Mouse (Mus musculus) cerebellum, adult 11 months (tissue): Measurements from ENCODE around the gene Pus3.

Source experiments
- DNase-seq: peaks from one replicate; pipeline ENCODE4 v3.0.0; 2022

Pus3 gene

DNA sequence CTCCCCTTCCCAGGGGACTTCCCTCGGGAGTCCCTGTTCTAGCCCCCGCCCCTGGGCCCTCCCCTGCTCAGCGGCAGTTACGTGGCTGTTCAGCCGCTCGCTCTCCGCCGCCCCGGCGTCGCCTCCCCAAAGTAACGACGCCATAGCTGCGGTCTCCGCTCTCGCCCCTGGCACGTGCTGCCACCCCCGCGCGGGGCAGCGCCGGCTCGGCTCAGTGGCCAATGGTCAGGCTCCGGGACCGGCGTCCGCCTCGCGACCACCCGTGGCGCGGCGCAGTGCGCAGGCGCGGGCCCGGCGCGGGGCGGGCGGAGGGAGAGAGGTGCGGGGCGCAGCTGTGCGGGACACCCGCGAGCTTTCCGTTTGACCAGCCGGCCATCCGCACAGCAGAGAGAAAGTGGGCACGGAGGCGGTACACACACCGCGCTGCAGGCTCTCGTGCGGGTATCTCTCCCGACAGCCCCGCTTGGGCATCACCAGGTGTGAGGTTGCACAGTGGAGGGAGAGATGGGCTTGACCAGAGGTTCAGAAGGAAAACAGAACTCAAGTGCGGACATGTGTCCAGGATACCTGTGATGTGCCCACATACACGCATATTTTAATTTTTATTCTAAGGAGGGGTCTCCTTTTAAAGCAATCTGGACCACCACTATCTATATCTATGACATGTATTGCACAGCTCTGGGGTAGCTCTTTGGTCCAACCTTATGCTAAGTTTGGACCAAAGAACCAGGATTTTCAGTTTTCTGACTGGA lies at the start of gene Pus3, which contains the start of gene Ddx25:
Gene Pus3 (plus strand): TSS at position 339 of the 752 bp plus-strand sequence.
Gene Ddx25 (minus strand): TSS at position 272 of the 752 bp plus-strand sequence.
- DNase-seq, result peak; percentile 88

- DNase-seq, result no peak
These were observed 44.5 kb upstream of the Pus3 start for GRCm38 (mm10) chr9:35513900-35514299.

GRCm38 (mm10) chr9:35516182-35516581 lies 42.2 kb upstream of the Pus3 start:
- DNase-seq, result no peak

DNA sequence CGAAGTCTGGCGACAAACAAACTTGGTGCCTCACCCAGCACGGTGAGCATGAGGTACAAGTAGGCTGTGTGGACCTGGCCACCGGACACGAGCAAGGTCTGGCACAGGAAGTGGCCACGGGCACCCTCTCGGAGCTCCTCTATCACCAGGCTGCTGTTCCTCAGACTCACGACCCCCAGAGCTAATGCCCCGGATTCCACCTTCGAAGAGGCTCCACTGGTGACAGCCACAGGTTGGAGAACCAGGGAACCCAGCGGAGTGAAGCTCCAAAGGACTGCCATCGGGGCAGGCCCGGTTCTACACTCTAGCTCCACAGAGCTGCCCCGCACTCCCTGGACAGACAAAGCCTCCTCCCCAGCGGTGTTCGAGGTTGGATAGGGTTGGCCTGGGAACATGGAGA lies 41.7 kb upstream of the Pus3 start:
- DNase-seq, result no peak

- no peak for DNase-seq
These were observed 40.2 kb upstream of the Pus3 start, which contains the start of gene Gm1113 for GRCm38 (mm10) chr9:35518169-35518568. Gm1113 (minus strand) TSS chr9:35518269.

DNA sequence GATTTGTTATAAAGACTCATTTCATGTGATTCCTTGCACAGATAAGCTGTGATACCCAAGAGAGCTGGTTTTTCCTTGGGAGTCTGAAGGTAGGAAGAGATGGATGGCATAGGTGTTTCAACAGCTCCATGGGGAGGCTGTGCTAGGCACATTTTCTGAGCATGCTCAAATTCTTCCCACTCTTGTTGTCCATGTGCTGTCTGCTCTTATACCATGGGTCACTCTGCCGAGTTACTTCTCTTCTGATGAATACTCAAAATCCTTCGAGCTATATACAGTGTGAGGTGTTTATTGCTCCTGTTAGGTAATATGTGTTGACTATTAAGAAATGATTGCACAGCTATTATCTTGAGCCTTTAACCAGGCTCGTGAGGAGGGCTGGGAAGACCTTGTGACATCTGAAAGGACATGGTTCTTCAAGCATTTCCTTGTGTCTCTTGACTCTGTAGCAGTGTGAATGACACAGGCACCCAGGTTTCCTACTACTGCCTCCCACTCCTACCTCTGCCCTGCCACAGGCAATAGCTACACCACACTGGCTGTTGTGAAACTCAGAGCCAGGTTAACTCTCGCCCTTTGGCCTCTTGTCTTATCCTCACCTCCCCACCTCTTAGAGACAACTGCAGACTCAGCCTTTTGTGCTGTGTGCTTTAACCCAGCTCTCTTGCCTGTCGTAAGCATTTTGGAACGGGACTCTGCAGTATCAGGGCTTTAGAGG lies 37.6 kb upstream of the Pus3 start:
- no peak for DNase-seq

GRCm38 (mm10) chr9:35522241-35522640 lies 36.2 kb upstream of the Pus3 start:
- DNase-seq, result no peak

GRCm38 (mm10) chr9:35522821-35523515 lies 35.4 kb upstream of the Pus3 start:
- no peak for DNase-seq

DNA sequence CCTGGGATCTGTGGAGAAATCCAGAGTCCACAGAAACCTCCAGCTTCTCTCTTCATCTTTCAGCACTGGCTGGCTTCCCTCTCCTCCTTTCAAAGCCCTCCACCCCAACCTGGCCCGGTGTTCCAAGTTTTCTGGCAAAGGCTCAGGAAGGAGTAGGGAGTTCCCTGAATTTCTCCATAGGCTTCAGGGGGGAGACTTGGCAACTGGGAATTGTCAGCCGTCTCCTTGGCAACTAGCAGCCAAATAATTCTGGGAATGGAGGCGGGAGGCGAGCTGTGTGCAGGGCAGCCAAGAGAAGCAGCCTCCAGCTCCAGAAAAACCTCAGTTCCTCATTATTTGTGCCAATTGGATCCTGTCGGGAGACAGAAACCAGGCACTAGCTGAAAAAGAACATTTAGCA lies 34.9 kb upstream of the Pus3 start:
- peak; percentile 25 for DNase-seq

GRCm38 (mm10) chr9:35523941-35524411 lies 34.4 kb upstream of the Pus3 start:
- DNase-seq, result peak; percentile 75

DNA sequence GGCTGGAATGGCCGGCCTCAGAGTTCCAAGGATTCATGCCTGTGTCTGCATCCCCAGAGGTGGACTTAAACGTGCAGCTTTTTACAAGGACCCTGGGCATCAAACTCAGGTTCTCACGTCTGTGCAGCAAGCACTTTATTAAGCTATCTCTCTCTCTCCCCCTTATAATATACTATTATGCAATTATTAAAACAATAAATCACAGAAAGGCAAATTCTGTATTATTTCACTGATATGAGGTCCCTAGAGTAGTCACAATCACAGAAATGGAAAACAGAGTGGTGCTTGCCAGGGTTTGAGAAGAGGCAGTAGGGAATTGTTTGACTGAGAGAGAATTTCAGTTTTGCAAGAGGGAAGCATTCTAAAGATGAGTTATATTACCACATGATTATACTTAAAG lies 29.3 kb upstream of the Pus3 start:
- no peak for DNase-seq

DNA sequence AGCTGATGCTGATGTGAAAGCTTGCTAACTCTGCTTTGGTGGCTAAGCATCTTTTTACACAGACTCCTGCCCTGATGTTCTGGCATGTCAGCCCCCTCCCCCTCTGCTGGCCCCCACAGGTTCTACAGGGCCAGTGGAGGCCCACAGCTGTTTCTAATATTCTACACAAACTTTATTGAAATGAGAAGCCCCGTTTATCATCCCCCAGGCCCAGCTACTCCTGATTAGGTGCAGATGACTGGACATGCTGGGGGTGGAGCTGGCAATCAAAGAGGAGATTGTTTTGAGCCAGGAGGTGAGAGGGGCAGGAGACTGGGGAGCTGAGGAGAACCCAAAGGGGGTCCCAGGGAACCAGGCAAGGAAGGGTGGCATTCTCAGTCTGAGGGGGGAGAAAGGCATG lies 28.6 kb upstream of the Pus3 start:
- no peak for DNase-seq

GRCm38 (mm10) chr9:35533266-35533665 lies 25.1 kb upstream of the Pus3 start:
- no peak for DNase-seq

- DNase-seq, result peak; percentile 52
These were observed 23.3 kb upstream of the Pus3 start for GRCm38 (mm10) chr9:35535110-35535509.

DNA sequence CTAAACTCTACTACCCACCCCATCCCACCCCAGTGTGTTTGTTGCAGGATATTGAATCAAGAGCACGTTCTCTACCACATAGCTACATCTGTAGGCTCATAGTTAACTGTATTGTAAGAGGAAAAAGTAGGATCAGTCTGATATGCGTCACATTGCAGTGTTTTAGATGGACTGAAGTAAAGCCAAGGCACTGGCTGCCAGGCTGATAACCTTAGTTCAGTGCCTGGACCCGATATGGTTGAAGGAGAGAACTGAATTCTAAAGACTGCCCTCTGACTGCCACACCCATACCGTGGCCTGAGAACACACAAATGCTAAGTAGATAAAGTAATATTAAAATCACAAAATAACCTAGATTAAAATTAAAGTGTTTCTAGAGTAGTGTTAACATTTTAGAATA lies 22.5 kb upstream of the Pus3 start:
- no peak for DNase-seq

- DNase-seq, result no peak
These were observed 19.2 kb upstream of the Pus3 start for GRCm38 (mm10) chr9:35539001-35539750.

GRCm38 (mm10) chr9:35541024-35541423 lies 17.4 kb upstream of the Pus3 start:
- no peak for DNase-seq

DNA sequence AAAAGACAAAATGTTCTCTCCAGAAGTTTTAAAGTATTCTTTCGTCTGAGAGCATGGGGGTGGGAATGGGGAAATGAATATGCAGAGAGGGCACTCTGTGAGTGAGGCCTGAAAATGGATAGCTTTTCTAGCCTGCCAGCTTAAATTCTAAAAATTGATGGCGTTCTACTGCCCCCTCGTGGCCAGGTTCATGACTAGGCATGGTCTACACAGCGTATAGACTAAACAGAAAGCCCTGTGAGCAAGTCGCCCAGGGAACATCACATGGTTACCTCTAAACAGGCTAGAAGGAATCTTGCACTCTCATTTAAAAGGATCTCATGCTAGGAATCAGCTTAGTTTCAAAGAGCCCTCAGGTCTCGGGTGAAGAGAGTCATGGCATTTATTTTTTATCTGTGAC lies 16.9 kb upstream of the Pus3 start:
- peak; percentile 68 for DNase-seq

- DNase-seq, result no peak
These were observed 16.5 kb upstream of the Pus3 start for GRCm38 (mm10) chr9:35541941-35542340.

DNA sequence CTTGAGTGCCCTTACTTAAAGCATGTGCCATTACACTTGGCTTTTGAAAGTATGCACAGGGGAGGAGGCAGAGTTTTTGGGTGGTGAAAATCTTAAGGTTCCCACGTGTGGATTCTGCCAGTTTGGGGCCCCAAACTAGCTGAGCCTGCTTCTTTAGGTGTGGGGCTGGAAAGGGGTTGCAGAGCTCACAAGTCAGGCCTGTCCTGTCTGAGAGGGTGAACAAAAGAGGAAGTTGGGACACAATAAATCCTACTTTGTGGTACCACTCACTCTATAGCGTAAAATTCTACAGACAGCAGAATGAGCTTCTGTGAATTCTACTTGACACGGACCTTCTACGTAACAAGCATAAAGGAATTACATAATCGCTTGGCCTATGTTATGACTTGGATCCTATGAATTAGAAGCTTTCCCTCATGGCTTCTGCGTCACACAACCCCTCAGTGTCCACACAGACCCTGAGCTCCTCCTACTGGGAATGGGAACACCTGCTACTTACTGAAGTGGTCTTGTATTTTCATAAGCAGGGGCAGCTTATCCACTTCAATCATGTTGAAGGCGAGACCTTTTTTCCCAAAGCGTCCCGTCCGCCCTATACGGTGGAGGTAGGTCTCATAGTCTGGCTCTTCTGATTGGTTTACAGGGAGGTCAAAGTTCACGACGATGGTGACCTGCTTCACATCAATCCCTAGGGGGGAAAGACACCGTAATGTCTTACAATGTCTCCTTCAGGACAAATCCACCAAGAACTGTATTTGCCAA lies 15.1 kb upstream of the Pus3 start:
- no peak for DNase-seq

GRCm38 (mm10) chr9:35544666-35545065 lies 13.7 kb upstream of the Pus3 start:
- DNase-seq, result no peak

GRCm38 (mm10) chr9:35545704-35546103 lies 12.7 kb upstream of the Pus3 start:
- DNase-seq, result no peak
